Mouse (Mus musculus) MEL (cell line): ENCODE measurements around the gene Fzd1.

Source experiments
- CTCF ChIP-seq, 3 experiments: IDR thresholded peaks in 2 of 3; conservative IDR thresholded peaks in 1 of 3; 2 replicates each; pipeline ENCODE4 v1.5.1; 2011 to 2012; ENCODE audit warnings: low read length in 3 of 3, low read depth in 2 of 3, mild to moderate bottlenecking in 2 of 3, improper control_type of control experiment in 1 of 3, inconsistent platforms in 1 of 3, mixed read lengths in 1 of 3, moderate library complexity in 1 of 3; ENCODE audit not compliant: control insufficient read depth in 1 of 3, insufficient read depth in 1 of 3, poor library complexity in 1 of 3, severe bottlenecking in 1 of 3
- GATA1 ChIP-seq: IDR thresholded peaks from 2 replicates; pipeline ENCODE4 v1.6.1; 2011; ENCODE audit warnings: low read depth, low read length, improper control_type of control experiment
- HCFC1 ChIP-seq: IDR thresholded peaks from 2 replicates; pipeline ENCODE4 v1.6.1; 2012; ENCODE audit warnings: low read depth, mild to moderate bottlenecking, inconsistent platforms, low read length, improper control_type of control experiment, moderate library complexity
- MYC ChIP-seq: IDR thresholded peaks from 2 replicates; pipeline ENCODE4 v1.6.1; 2011; ENCODE audit warnings: low read depth, mild to moderate bottlenecking, low read length, improper control_type of control experiment, moderate library complexity
- POLR2A ChIP-seq, 2 experiments: IDR thresholded peaks; 2 replicates each; pipeline ENCODE4 v1.6.1; 2011 to 2012; ENCODE audit warnings: low read length in 2 of 2, mild to moderate bottlenecking in 2 of 2, control low read depth in 1 of 2, improper control_type of control experiment in 1 of 2, low read depth in 1 of 2, moderate library complexity in 1 of 2; ENCODE audit not compliant: control insufficient read depth in 1 of 2, insufficient read depth in 1 of 2, poor library complexity in 1 of 2
- TAL1 ChIP-seq: IDR thresholded peaks from 2 replicates; pipeline ENCODE4 v1.6.1; 2012; ENCODE audit warnings: mild to moderate bottlenecking, inconsistent platforms, low read length, moderate library complexity, mixed read lengths

- no peak for TF ChIP-seq TAL1
- TF ChIP-seq GATA1: no peak
- TF ChIP-seq CTCF (IDR thresholded peaks at IDR 0.05 in 2 of 3, conservative IDR thresholded peaks at IDR 0.05 in 1 of 3; ENCODE audit: control insufficient read depth in 1 of 3, insufficient read depth in 1 of 3, low read depth in 2 of 3, low read length in 3 of 3, poor library complexity in 1 of 3, severe bottlenecking in 1 of 3): no peak
- no peak for TF ChIP-seq POLR2A (IDR thresholded peaks at IDR 0.05; ENCODE audit: control insufficient read depth in 1 of 2, insufficient read depth in 1 of 2, low read depth in 1 of 2, low read length in 2 of 2, poor library complexity in 1 of 2)
- no peak for TF ChIP-seq MYC
- TF ChIP-seq HCFC1: no peak
These were observed 671 bp upstream of the Fzd1 start for GRCm38 (mm10) chr5:4758331-4759080.
